Mouse (Mus musculus) ovary, adult 18-20 months (tissue): ENCODE results near the gene Hbs1l.

ENCODE experiments used
- DNase-seq: peaks from one replicate; pipeline ENCODE4 v3.0.0; 2022; ENCODE audit warnings: low spot score, mixed read lengths

Gene Hbs1l

GRCm38 (mm10) chr10:21401259-21401658 is 105.5 kb downstream of the Hbs1l start:
- DNase-seq: no peak

- DNase-seq: no peak
Observed at GRCm38 (mm10) chr10:21404822-21405221, 109.0 kb downstream of the Hbs1l start.

GRCm38 (mm10) chr10:21405707-21406534 is 110.1 kb downstream of the Hbs1l start:
- no peak for DNase-seq

GRCm38 (mm10) chr10:21410711-21411110 is 114.9 kb downstream of the Hbs1l start:
- no peak for DNase-seq

GRCm38 (mm10) chr10:21411621-21412205 is 115.9 kb downstream of the Hbs1l start:
- DNase-seq: no peak

- DNase-seq: no peak
Observed at GRCm38 (mm10) chr10:21415031-21415430, 119.3 kb downstream of the Hbs1l start.

GRCm38 (mm10) chr10:21416184-21416583 is 120.4 kb downstream of the Hbs1l start:
- no peak for DNase-seq
